Mouse (Mus musculus): ENCODE data around the gene BC028528.
"Not testable (repeated sequence)": the region's sequence is repeated elsewhere in the genome, so short reads cannot be mapped to it uniquely, and the experiment has no call there.

Gene BC028528

DNA sequence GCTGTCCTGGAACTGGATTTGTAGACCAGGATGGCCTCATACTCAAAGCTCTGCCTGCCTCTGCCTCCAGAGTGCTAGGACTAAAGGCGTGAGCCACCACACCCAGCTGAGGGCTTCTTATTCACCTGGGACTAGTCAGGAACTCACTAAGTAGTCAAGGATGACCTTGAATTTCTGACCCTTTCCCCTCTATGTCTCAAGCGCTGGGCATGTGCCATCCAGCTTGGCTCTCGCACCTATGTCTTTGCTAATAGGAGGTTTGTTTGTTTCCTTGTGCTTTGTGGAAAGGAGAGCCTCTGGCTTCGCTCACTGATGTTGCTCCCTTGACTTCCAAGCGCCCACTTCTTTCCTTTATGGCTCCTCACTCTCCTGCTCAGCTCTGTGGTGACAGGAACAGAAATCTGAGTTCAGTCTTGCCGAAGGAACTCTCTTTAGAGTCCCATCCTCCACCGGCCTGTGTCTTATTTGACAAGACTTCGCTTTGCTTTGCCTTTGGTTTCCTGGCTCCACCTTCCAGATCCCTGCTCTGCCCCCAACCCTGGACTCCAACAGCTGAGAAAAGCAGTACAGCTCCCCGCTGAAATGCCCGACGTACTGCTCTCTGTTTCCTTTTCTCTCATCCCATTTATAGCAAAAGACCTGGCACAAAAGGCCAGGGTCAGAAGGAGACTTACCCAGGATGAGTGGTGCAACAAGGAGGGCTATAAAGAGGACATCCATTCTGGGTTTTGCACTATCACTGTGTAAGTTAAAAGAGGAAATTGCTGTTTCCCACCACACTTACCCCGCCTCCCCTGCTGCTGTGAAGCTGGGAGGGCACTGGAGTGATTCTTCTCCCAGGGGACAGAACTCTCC, at the start of gene BC028528:
BC028528 (minus strand) TSS at position 795 of the 855 bp plus-strand sequence.
- DNase-seq (ENCODE audit: low read depth) = peak; percentile 87

DNA sequence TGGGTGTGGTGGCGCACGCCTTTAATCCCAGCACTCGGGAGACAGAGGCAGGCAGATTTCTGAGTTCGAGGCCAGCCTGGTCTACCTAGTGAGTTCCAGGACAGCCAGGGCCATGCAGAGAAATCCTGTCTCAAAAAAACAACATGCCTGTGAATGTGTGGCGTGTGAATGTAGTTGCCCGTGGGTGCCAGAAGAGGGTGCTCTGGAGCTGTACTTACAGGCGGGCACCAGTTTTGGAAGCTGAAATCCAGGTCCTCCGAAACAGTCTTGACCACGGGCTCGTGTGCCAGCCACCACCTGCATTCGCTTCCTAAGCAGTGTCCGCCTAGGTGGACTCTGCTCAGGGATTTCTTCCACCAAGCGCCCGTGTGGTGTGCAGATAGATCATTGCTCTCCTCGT, 47.0 kb upstream of the BC028528 start:
- peak; percentile 63 for DNase-seq (ENCODE audit: low read depth)

DNA sequence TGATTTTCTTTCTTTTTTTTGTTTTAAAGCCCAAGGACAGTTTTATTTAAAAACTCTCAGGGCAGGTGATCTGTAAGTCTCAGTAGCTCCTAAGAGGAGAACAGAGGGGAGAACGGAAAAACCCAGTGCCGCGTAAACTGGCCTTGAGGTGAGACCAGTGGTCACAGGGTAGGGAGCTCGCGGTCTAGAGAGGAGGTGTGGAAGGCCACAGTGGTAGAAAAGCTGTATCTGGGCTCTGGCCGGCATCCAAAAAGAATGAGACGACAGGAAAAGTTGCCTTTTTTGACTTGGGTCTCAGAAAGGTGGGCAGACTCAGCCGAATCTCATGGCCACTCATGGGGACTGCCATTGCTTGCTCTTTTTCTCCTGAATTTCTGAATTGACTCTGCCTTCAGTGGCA, 46.4 kb upstream of the BC028528 start:
- peak; percentile 94 for DNase-seq (ENCODE audit: low read depth)

DNA sequence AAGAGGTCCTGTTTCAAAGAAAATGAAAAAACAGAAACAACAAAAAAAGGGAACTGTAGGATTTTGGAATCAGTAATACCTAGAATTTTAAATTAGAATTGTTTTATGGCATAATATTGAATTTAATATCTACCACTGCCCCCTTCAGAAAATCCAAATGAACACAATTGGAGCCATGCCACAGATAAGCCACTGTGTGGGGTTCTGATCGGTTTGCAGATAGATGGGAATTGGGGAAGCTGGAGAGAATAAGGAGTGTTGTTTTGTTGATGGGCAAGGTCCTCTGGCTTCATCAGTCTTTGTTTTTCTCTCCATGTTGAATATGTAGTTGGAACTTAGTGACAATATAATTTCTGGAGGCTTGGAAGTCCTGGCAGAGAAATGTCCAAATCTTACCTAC, 42.6 kb upstream of the BC028528 start:
- no peak for DNase-seq (ENCODE audit: low read depth)

DNA sequence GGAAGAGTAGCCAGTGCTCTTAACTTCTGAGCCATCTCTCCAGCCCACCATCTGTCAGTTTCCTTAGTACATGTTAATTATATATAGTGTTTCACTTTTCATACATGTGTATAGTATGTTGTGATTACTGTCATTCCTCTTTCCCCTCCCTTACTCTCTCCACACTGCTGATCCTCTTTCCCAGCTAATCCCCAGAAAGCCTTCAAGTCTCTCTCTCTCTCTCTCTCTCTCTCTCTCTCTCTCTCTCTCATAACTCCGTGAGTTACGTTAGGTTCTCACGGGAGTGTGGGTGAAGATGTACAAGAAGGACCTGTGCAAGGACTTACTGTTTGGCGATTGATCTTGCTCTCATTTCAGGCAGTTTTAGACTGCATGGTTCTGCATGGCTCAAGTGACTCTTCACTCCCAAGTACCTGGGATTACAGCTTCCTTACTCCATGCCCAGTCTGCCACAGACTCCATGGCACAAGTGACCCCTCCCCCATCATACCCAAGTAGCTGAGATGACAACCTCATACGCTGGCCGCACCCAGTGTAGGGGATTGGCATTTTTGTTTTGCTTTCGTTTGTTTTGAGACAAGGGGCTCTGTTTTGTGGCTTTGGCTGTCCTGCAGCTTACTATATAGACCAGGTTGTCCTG, 41.4 kb upstream of the BC028528 start:
- no peak for DNase-seq (ENCODE audit: low read depth)

DNA sequence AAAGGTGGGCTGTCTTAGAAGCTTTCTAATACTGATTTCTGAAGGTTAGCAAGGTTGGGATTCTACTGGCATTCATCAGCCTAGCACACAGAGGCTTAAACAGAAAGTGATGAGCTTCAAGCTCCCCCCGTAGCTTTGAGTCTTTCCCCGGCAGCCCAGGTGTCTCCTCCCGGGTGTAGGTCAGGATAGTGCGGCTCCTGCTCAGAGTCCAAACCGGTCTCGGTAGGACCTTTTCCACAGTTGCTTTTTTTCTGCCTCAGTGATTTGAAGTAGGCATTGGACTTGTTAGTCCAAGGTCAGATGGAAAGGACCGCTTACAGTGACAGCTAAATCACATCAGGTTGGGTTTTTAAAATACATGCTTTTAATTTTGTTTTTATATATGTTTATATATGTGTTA, 40.8 kb upstream of the BC028528 start:
- no peak for DNase-seq (ENCODE audit: low read depth)

DNA sequence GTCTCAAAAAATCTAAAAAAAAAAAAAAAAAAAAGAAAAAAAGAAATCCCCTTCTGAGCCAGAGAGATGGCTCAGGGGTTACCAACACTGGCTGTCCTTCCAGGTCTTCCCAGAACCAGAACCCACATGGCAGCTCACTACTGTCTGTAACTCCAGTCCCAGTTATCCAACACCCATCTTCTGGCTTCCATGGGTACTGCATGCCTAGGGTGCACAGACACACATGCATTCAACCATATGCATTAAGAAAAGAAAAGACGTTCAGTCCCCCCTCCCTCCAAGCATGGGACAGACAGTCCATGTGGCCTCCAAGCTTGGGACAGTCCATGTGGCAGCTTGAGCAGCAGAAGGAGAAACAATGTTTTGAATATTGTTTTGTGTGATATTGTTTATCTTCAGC, 40.4 kb upstream of the BC028528 start:
- no peak for DNase-seq (ENCODE audit: low read depth)

DNA sequence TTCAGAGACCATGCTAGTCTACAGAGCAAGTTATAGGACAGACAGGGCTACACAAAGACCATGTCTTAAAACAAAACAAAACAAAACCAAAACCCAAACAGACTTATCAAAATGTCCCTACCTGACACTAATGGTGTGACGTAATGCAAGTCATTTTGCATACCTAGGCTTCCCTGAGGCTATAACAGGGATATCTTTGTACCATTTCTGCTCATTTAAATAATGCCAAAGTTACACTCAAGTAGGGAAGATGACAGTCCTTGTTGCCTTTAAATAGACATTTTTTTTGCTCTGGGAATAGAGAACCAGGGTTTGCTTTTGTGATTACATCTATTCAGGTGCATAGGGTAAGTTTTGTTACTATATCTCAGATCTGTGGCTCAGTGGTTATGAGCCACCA, 39.7 kb upstream of the BC028528 start:
- DNase-seq (ENCODE audit: low read depth) = no peak

DNA sequence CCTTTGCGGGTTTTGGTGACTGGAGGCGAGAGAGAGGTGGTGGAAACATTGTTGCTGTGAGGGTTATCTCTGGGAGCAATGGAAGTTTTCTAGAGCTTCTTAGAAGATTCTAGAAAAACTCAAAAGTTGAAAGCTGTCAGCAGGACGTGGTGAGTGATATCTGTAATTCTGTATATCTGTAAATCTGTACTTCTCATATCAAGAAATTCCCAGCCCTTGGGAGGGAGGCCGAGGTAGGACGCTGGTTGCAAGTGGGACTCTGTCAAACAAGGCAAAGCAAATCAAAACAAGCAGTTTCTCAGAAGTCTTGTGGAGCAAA, 38.6 kb upstream of the BC028528 start:
- DNase-seq (ENCODE audit: low read depth) = no peak

DNA sequence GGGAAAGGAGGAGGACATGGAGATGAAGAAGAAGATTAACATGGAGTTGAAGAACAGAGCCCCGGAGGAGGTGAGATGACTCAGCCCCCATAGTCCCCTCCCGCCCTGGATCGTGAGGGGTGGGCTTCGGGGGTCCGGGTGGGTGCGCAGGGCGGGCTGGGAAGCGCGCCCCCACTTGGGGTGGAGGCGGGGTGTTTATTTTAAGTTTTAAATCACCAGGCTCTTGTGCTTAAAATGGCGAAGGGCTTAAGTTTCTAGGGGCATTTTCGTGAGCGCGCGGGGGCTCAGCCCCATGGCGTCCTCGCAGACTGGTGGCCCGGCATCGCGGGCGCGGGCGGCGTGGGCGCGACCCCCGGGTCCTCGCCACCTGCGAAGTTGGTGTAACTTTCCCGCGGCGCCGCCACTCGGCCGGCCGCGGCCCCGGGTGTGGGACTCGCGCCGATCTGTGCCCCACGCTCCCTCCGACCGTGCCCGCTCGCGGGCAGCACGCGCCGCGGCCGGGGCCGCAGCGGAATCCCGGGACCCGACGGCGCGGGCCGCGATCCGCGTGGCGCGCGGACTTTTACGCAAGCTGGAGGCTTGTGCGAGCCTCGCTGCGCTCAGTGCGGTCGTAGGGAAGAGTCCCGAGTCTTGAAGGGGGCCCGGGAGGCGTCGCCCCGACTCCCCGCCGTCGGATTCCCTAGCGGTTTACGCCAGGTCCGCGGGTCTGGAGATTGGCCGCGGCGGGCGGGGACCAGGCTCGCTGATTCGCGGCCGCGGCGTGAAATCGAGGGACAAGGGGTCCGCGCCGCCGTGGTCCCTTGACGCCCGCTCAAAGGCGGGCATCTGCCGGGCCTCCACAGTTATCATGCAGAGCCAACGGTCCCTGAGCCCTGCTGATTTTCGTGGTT, 38.0 kb upstream of the BC028528 start:
- no peak for DNase-seq (ENCODE audit: low read depth)

DNA sequence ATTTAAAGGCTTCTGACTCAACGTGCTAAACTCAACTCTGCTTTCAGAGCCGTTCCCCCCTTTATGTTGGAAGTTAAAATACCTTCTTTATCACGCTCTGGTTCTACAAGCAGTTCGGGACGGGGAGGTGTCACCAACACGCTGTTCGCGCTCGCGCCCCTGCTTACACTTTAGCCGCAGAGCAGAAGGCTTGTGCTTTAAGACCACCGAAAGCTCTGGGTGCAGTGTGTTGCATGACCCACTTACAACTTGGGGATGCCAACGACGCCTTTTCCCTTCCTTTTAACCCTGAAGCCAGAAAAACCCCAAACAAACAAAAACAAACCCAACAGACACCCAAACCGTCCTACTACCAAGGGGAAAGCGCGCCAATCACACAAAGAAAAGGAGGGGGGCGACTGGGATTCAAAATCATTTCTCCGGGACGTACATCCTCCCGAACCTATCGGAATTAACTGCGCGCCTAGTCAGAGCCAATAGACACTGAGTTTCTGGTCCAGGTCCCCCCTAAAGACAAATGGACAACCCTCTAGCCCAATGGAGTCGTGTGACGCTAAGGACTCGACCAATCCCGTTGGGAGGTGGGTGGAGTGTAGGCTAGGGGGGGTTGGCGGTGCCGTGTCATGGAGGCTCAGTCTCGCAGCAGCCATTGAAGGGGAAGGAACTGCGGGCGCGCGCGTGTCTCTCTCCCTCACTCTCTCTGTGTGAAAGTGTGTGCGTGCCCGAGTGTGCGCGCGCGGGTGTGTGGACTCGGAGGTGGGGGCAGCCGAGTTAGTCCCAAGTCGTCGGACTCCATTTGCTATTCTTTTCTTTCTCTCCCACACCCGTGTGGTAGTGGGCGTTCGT, 37.1 kb upstream of the BC028528 start, which contains the start of gene Anp32e:
Anp32e (plus strand) TSS at position 589 of the 846 bp plus-strand sequence.
- peak; percentile 100 for DNase-seq (ENCODE audit: low read depth)

DNA sequence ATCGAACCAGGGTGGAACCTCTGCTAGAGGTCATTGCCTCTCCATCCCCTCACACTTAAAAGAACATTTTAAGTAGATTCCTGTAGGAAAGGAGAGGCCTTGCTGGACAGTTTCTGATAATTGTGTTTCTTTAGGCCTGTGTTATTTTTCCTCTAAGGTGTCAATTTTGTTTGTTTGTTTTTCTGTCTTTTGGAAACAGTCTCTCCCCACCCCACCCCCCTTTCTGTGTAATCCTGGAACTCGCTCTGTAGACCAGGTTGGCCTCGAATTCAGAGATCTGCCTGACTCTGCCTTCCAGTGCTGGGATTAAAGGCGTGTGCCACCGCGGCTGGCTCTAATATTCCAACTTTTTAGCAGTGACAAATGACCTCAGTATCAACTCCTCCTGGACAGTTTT, 36.5 kb upstream of the BC028528 start:
- no peak for DNase-seq (ENCODE audit: low read depth)

DNA sequence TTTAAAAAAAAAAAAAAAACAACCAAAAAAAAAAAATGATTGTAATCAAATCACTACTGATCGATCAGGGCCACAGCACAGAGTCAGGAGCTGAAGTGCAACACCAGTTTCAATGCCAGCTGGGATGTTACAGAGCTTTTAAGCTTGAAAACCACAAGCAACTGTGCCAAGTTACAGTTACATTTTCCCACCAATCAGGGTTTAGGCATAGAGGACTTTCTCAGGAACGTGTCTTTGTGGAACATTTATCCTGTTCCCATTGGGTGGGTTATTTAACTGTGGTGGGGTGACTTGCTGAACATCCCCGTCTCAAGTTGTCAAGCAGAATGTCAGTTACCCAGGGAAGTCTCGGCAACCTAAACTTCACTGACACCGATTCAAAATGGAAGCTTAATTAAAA, 33.3 kb upstream of the BC028528 start:
- peak; percentile 87 for DNase-seq (ENCODE audit: low read depth)

DNA sequence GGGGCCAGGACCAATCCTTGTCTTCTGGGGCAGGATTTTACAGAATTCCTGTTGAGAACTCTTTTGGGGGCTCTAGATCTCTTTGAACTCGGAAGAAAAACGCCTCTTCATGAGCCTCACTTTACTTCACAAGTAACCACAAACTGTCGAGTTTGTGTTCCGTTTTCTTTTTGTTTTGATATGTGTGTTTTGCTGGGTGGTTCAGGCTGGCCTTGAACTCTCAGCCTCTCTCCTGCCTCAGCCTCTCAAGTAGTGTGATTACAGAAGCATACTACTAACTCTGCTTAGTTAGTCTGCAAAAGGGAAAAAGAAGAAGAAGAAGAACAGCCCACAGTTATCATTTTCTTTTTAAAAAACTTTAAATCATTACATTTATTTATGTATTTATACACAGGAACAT, 32.4 kb upstream of the BC028528 start:
- peak; percentile 47 for DNase-seq (ENCODE audit: low read depth)

DNA sequence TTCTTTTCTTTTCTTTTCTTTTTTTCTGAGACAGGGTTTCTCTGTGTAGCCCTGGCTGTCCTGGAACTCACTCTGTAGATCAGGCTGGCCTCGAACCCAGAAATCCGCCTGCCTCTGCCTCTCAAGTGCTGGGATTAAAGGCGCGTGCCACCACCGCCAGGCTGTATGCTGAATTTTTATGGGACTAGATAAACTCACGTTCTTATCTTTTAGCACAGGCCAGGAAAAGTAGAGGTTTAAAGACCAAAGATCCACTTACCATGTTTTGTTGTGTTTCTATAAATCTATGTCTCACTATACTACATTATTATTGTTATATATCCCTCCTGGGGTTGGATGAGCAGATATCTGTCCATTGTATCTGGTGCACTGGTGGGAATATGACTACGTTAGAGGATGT, 31.6 kb upstream of the BC028528 start:
- not testable (repeated sequence) for DNase-seq (ENCODE audit: low read depth)

DNA sequence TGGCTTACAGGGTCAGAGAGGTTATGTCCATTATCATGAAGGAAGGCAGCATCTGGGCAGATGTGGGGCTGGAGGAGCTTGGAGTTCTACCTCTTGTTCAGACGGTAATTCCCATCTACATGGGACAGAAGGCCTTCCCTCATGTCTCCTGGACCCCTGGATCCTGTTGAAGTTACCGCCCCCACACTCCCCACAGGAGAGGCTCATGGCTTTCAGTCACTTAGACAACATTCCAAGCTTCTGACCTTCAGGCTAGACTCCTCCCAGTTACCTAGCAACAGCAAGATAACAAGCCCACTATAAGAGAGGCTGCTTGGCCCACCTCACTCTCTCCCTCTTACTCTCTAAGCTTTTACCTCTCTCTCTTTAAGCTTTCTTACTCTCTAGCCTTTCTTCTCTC, 28.7 kb upstream of the BC028528 start:
- DNase-seq (ENCODE audit: low read depth) = not testable (repeated sequence)

DNA sequence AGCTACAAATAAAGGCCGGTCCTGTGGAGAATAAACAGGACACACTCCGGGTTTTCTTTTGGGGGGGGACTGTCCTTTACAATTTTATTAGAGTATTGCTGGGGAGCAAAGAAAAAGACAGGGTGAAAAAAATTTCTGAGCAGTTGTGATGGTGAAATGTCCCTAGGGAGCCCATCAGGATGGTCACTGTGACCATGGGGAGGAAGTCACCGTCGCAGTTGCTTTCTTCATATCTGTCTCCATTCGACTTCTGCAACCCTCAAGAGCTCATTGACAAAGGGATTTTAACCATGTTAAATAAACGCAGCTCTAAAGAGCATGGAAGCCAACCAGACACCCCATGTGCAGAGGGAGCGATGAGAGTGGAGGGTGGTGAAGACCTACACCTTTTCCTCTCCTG, 25.0 kb upstream of the BC028528 start:
- no peak for DNase-seq (ENCODE audit: low read depth)

DNA sequence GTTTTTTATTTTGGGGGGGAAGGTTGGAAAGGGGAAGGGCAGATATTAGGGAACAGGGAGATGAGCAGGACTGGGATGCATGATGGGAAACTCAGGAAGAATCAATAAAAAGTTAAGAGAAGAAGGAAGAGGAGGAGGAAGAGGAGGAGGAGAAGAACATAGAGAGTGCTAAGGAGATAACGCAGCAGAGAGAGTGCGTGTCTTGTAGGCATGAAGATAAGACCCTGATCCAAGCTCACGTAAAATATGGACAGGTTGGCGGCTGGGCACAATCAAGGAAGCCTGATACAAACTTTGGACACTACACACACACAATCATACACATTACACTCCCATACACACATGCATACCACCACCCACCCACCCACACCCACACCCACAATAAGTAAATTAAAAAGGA, 22.9 kb upstream of the BC028528 start:
- DNase-seq (ENCODE audit: low read depth) = no peak

DNA sequence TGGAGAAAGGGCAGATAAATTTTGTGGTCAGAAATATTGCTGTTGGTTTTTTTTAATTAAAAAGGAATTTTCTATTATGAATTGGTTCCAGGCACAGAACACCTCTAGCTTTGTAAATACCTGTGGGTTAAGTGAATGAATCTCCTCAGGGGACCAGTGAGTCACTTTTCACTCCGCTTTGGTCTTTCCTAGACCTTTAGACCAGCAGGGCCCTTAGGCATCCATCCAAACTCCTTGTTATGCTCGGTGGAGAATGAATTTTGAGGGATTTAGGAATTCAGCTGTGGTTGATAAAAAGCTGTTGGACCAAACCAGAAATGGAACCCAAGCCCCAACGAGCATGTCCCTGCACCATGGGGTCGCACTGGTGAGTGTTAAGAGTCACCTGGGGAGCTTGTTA, 15.8 kb upstream of the BC028528 start:
- DNase-seq (ENCODE audit: low read depth) = no peak

DNA sequence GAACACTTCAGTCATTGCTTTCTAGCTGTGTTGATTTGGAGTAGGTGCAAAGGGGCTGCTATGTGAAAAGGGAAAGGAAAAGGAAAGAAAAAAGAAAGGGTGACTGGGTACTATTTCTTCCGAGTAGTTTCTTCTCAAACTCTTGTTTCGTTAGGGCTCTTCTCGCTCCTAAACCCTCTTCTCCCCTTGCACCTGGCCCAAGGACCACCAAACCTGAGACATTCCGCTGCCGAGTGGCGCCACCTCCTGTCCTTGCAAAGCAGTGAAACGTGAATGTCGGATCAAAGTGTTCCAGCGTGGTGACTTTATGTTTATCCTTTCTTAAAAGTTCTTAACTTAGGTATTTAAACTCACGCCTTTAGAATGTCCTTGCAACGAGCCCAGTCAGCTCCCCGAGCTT, 15.1 kb upstream of the BC028528 start:
- peak; percentile 65 for DNase-seq (ENCODE audit: low read depth)

DNA sequence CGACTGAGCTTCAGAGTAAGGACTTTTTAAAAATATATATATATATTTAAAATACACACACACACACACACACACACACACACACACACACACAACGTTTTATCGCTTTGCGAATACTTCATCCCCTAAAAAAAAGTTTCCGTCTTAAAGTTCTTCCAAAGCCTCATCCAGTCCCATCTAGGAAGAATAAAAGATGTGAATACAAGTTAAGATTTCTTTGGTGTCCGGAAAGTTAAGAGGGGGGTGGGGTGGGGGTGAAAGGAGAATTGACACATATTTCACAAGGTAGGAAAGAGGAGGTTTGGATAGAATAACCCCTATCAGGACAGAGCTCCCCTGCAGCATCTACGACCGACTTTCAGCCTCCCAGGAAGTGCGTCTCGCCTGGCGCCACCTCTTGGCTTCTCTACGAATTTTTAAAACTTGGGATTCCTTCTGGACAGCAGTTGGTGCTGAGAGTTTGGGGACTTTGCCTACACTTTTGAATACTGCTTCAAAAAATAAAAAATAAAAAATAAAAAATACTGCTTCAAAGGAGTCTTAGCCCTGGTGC, 14.2 kb upstream of the BC028528 start:
- DNase-seq (ENCODE audit: low read depth) = peak; percentile 55
